Mouse (Mus musculus) hindbrain, embryonic 10.5 days (tissue): Measurements from ENCODE around the gene Kcnh6. TPM values are rescaled to one million over a fixed set of nuclear protein-coding genes. Genes with fewer than 3 reads are reported as not detected.
"Not testable (repeated sequence)": the region's sequence is repeated elsewhere in the genome, so short reads cannot be mapped to it uniquely, and the experiment has no call there.

Source experiments
- DNase-seq: peaks from one replicate; pipeline ENCODE4 v3.0.0-alpha.2; 2017; ENCODE audit warnings: low spot score
- H3K27ac ChIP-seq: fragments of 300-500 bp; sonication (generic); 2 replicates; pipeline ENCODE4 v1.5.1; 2016; ENCODE audit warnings: mild to moderate bottlenecking, moderate library complexity
- H3K27me3 ChIP-seq: fragments of 300-500 bp; sonication (generic); 2 replicates; pipeline ENCODE4 v1.6.1; 2016; ENCODE audit warnings: mild to moderate bottlenecking; ENCODE audit not compliant: poor library complexity, insufficient read depth, severe bottlenecking
- H3K36me3 ChIP-seq: fragments of 300-500 bp; sonication (generic); 2 replicates; pipeline ENCODE4 v1.6.1; 2016; ENCODE audit warnings: mild to moderate bottlenecking, moderate library complexity
- H3K4me1 ChIP-seq: fragments of 300-500 bp; sonication (generic); replicated peaks from 2 replicates; pipeline ENCODE4 v1.6.1; 2016; ENCODE audit warnings: mild to moderate bottlenecking
- H3K4me3 ChIP-seq: fragments of 300-500 bp; sonication (generic); 2 replicates; pipeline ENCODE4 v1.5.1; 2016; ENCODE audit warnings: mild to moderate bottlenecking, moderate library complexity
- H3K9me3 ChIP-seq: fragments of 300-500 bp; sonication (generic); 2 replicates; pipeline ENCODE4 v1.6.1; 2016; ENCODE audit warnings: mild to moderate bottlenecking, moderate library complexity
- WGBS: fragments of 180-500 bp; shearing (Covaris S2); methylation state at CpG from one replicate; pipeline ENCODE4 v1.1.7; 2016; 5-methylcytosine and 5-hydroxymethylcytosine counted together
- polyA plus RNA-seq: library from polyadenylated mRNA; unstranded; fragments of >200 nt; fragmentation: Nextera tagmentation; extraction: Ambion mirVana; gene quantifications from 2 replicates; pipeline ENCODE4 v1.2.1, GENCODE M21; 2016

Gene Kcnh6
- polyA plus RNA-seq, 1 experiment from 2014 or later: 0.61 TPM

- WGBS: 97% methylated on average over 8 of the region's 8 CpGs
- H3K36me3 ChIP-seq: peaks cover 100% of the 10 kb centered on the region
- no peak for DNase-seq
- no peak overlapping the region for H3K27ac ChIP-seq
- no peaks in the 10 kb centered on the region for H3K27me3 ChIP-seq
- H3K4me3 ChIP-seq: no peak overlapping the region
- no peaks in the 10 kb centered on the region for H3K4me1 ChIP-seq
- no peaks in the 10 kb centered on the region for H3K9me3 ChIP-seq
Observed at GRCm38 (mm10) chr11:106054600-106054999, 46.7 kb downstream of the Kcnh6 start.

- WGBS: 90% methylated on average over 6 of the region's 6 CpGs
- H3K9me3 ChIP-seq: no peaks in the 10 kb centered on the region
- H3K4me3 ChIP-seq: no peak overlapping the region
- no peak for DNase-seq
- H3K27me3 ChIP-seq: no peaks in the 10 kb centered on the region
- H3K27ac ChIP-seq: no peak overlapping the region
- H3K4me1 ChIP-seq: no peaks in the 10 kb centered on the region
- peaks cover 99% of the 10 kb centered on the region for H3K36me3 ChIP-seq
Observed at GRCm38 (mm10) chr11:106055341-106055740, 47.4 kb downstream of the Kcnh6 start.

- Histone ChIP-seq H3K27ac (no peak overlapping the region), H3K4me3 (no peak overlapping the region), H3K27me3 (no peaks in the 10 kb centered on the region), H3K4me1 (no peaks in the 10 kb centered on the region), H3K9me3 (no peaks in the 10 kb centered on the region), H3K36me3 (peaks cover 83% of the 10 kb centered on the region)
- no peak for DNase-seq
- 91% methylated on average over 8 of the region's 8 CpGs for WGBS
Observed at GRCm38 (mm10) chr11:106056819-106057491, 49.0 kb downstream of the Kcnh6 start.

DNA sequence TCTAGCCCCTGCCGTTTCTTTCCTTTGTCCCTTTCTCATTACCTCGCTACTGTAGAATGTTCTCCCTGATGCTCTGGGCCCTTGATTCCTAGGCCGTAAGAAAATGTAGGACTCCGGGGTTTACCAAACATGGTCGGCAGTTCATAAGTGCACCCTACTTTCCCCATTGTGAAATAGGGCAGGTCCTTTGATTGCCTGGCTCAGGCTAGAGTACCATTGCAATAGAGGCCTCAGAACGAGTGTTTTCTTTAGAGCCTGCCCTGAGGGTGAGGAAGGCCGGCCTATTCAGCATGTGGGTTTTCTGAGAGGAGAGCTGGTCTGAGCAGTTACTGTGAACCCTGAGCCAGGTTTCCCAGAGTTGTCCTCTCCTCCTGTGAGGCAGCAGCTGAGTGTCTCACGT, 50.1 kb downstream of the Kcnh6 start:
- Histone ChIP-seq H3K27ac (no peak overlapping the region), H3K4me3 (no peak overlapping the region), H3K9me3 (no peaks in the 10 kb centered on the region), H3K36me3 (peaks cover 72% of the 10 kb centered on the region), H3K27me3 (no peaks in the 10 kb centered on the region), H3K4me1 (no peaks in the 10 kb centered on the region)
- 83% methylated on average over 8 of the region's 8 CpGs for WGBS
- DNase-seq: no peak

GRCm38 (mm10) chr11:106060549-106060948, 52.6 kb downstream of the Kcnh6 start:
- DNase-seq: no peak
- WGBS: 84% methylated on average over 1 of the region's 1 CpGs
- H3K4me1 ChIP-seq: no peaks in the 10 kb centered on the region
- H3K27ac ChIP-seq: no peak overlapping the region
- H3K27me3 ChIP-seq: no peaks in the 10 kb centered on the region
- no peak overlapping the region for H3K4me3 ChIP-seq
- peaks cover 47% of the 10 kb centered on the region for H3K36me3 ChIP-seq
- H3K9me3 ChIP-seq: no peaks in the 10 kb centered on the region

DNA sequence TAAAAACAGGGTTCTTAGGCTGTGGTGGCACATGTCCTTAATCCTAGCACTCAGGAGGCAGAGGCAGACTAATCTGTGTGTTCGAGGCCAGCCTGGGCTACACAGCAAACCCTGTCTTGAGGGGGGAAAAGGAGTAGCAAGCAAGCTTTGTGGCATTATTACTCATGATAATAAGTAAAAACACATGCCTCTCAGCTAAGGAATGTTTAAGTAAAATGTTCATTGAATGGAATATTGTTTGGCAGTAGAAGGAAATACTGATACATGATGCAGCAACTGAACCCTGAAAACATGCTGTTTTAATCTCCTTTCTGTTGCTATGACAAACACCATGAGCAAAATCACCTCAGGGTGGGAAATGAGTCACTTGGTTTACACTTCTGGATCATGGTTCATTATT, 53.4 kb downstream of the Kcnh6 start:
- Histone ChIP-seq H3K27ac (no peak overlapping the region), H3K4me1 (no peaks in the 10 kb centered on the region), H3K9me3 (no peaks in the 10 kb centered on the region), H3K27me3 (no peaks in the 10 kb centered on the region), H3K4me3 (no peak overlapping the region), H3K36me3 (peaks cover 39% of the 10 kb centered on the region)
- 86% methylated on average over 1 of the region's 1 CpGs for WGBS
- no peak for DNase-seq

DNA sequence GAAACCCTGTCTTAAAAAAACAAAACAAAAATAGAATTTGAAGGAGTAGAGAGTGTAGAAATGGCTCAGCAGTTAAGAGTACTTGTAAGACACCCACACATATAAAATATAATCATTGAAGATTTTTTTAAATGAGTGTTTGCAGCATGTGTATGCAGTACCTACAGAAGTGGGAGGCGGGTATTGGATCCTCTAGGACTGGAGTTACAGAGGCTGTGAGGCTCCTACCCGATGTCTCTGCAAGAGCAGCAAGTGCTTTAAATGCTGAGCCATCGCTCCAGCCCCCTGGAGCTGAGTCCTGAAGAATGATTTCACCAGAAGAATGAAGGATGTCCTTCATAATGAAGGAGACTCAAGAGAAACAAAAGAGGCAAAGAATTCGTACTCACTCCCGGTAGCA, 55.8 kb downstream of the Kcnh6 start:
- no peak overlapping the region for H3K27ac ChIP-seq
- H3K4me3 ChIP-seq: no peak overlapping the region
- peaks cover 12% of the 10 kb centered on the region for H3K4me1 ChIP-seq
- DNase-seq: no peak
- no peaks in the 10 kb centered on the region for H3K9me3 ChIP-seq
- WGBS: 83% methylated on average over 5 of the region's 5 CpGs
- no peaks in the 10 kb centered on the region for H3K27me3 ChIP-seq
- H3K36me3 ChIP-seq: peaks cover 15% of the 10 kb centered on the region

DNA sequence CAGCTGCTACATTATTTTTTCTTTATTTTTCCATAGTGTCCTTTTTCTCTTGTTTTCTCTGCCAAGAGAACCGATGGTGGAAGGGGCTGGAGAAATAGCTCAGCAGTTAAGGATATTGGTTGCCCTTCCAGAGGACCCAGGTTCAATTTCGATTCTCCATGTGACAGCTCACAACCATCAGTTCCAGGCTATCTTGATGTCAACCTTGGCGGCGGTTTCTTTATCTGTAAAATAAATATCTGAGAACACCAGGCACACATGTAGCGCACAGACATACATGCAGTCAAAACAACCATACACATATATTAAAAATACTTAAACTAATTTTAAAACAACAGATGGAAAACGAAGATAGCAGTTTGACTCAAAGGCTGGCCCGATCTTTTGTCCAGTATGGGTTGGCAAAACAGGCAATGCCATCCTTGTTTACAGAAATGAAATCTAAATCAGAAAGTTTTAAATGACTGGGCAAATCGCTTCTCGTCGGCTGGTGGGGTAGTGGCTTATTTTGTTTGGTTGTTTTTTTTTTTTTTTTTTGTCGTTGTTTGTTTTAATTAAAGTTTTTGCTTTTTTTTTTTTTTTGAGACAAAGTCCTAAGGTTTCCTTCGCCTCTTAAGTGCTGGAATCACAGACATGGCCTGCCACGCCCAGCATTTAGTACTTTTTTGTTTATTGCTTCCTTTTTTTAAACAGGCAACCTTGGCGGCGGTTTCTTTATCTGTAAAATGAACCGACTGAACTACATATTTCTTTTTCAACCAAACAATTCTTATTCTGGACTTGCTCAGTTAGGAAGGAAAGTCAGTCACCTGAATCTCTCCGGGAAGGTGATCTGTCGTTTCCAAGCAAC, 57.4 kb downstream of the Kcnh6 start:
- Histone ChIP-seq H3K4me1 (peaks cover 12% of the 10 kb centered on the region), H3K27me3 (no peaks in the 10 kb centered on the region), H3K9me3 (no peaks in the 10 kb centered on the region), H3K27ac (peak overlapping the region; percentile 87), H3K36me3 (peaks cover 6% of the 10 kb centered on the region; the same call in 1 of the 2 replicates), H3K4me3 (peak overlapping the region; percentile 81)
- WGBS: 47% methylated on average over 18 of the region's 18 CpGs
- DNase-seq: no peak

GRCm38 (mm10) chr11:106065923-106066571, 58.1 kb downstream of the Kcnh6 start, which contains the start of gene Taco1:
Gene Taco1 (plus strand): TSS chr11:106066061.
- peak; percentile 93 for DNase-seq
- Histone ChIP-seq H3K36me3 (peaks cover 6% of the 10 kb centered on the region; the same call in 1 of the 2 replicates), H3K27ac (peak within 1 kb of the TSS; percentile 87), H3K9me3 (no peaks in the 10 kb centered on the region), H3K4me1 (peaks cover 12% of the 10 kb centered on the region), H3K27me3 (no peaks in the 10 kb centered on the region), H3K4me3 (peak within 1 kb of the TSS; percentile 81)
- WGBS: under 1% methylated on average over 49 of the region's 49 CpGs

DNA sequence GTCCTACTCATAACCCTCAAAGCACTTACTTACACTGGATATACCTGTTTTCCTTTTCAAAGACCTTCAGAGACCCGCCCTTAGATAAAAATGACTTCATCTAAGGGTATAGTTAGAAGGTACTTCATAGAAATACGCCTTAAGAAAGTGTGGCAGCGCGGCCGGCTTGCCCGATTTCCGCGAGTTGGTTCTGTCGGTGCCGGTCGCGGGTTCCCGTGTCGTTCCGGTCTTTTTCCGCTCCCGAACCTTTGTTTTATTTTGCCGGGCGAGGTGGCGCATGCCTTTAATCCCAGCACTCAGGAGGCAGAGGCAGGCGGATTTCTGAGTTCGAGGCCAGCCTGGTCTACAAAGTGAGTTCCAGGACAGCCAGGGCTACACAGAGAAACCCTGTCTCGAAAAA, 58.7 kb downstream of the Kcnh6 start:
- H3K27ac ChIP-seq: peak overlapping the region; percentile 87
- peaks cover 12% of the 10 kb centered on the region for H3K4me1 ChIP-seq
- H3K27me3 ChIP-seq, H3K9me3 ChIP-seq, H3K36me3 ChIP-seq: not testable (repeated sequence)
- DNase-seq: peak; percentile 66
- 18% methylated on average over 23 of the region's 23 CpGs for WGBS
- peak overlapping the region; percentile 81 for H3K4me3 ChIP-seq

GRCm38 (mm10) chr11:106073774-106074173, 65.8 kb downstream of the Kcnh6 start:
- H3K9me3 ChIP-seq: no peaks in the 10 kb centered on the region
- DNase-seq: no peak
- H3K27ac ChIP-seq: no peak overlapping the region
- peaks cover 27% of the 10 kb centered on the region for H3K36me3 ChIP-seq
- H3K4me1 ChIP-seq: no peaks in the 10 kb centered on the region
- 91% methylated on average over 3 of the region's 3 CpGs for WGBS
- no peaks in the 10 kb centered on the region for H3K27me3 ChIP-seq
- H3K4me3 ChIP-seq: no peak overlapping the region

DNA sequence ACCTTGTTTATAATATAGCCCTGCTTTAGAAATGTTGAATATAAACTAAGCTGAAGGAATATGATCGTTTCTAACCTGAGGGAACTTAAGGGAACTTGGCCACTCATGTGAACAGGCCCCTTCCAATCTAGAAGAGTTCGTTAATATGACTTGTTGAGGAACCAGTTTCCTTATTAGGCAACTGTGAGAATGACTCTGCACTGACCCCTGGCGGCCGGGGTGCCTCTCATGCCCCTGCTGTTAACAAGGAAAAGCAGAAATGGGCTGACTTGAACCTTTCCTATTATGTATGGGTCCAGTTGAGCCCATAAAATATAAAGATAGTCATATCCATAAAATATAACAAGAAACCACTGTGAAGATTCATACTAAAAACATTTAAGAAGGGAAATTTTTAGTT, 68.4 kb downstream of the Kcnh6 start:
- H3K4me1 ChIP-seq: no peaks in the 10 kb centered on the region
- H3K27me3 ChIP-seq: no peaks in the 10 kb centered on the region
- no peak overlapping the region for H3K4me3 ChIP-seq
- H3K27ac ChIP-seq: no peak overlapping the region
- WGBS: 8% methylated on average over 4 of the region's 4 CpGs
- peak; percentile 76 for DNase-seq
- peaks cover 21% of the 10 kb centered on the region for H3K36me3 ChIP-seq
- H3K9me3 ChIP-seq: no peaks in the 10 kb centered on the region
